Mouse (Mus musculus) MEL (cell line): ENCODE measurements around the gene Ckmt2. TPM values are rescaled to one million over a fixed set of nuclear protein-coding genes. Genes with fewer than 3 reads are reported as not detected.

Experiments
- DNase-seq: peaks from one replicate; pipeline ENCODE4 v3.0.0; 2011; ENCODE audit warnings: low read depth, low spot score
- H3K27ac ChIP-seq: 2 replicates; pipeline ENCODE4 v1.5.1; 2012; ENCODE audit warnings: low read depth, mild to moderate bottlenecking, control low read depth, low read length, moderate library complexity; ENCODE audit not compliant: control insufficient read depth
- H3K27me3 ChIP-seq, 2 experiments: fragments of 150-350 bp in 1 of 2; sonication (generic) in 1 of 2; 2 replicates each; pipeline ENCODE4 v1.6.1; 2012; ENCODE audit warnings: low read length in 2 of 2, mild to moderate bottlenecking in 2 of 2, improper control_type of control experiment in 1 of 2, moderate library complexity in 1 of 2; ENCODE audit not compliant: insufficient read depth in 2 of 2, control insufficient read depth in 1 of 2
- H3K36me3 ChIP-seq, 2 experiments: 2 replicates each; pipeline ENCODE4 v1.6.1; 2012 to 2014; ENCODE audit warnings: low read length in 2 of 2, improper control_type of control experiment in 1 of 2, inconsistent platforms in 1 of 2, mild to moderate bottlenecking in 1 of 2; ENCODE audit not compliant: insufficient read depth in 2 of 2, control insufficient read depth in 1 of 2
- H3K4me1 ChIP-seq, 2 experiments: fragments of 150-350 bp in 1 of 2; sonication (generic) in 1 of 2; 2 replicates each; pipeline ENCODE4 v1.6.1; 2012; ENCODE audit warnings: low read length in 2 of 2, improper control_type of control experiment in 1 of 2, mild to moderate bottlenecking in 1 of 2; ENCODE audit not compliant: insufficient read depth in 2 of 2, control insufficient read depth in 1 of 2
- H3K4me3 ChIP-seq, 2 experiments: fragments of 150-350 bp in 1 of 2; sonication (generic) in 1 of 2; 2 replicates each; pipeline ENCODE4 v1.5.1; 2012; ENCODE audit warnings: low read depth in 2 of 2, low read length in 2 of 2, mild to moderate bottlenecking in 2 of 2, moderate library complexity in 2 of 2, control low read depth in 1 of 2, improper control_type of control experiment in 1 of 2; ENCODE audit not compliant: control insufficient read depth in 1 of 2, insufficient read depth in 1 of 2
- H3K79me2 ChIP-seq: 2 replicates; pipeline ENCODE4 v1.6.1; 2012; ENCODE audit warnings: mild to moderate bottlenecking, low read length, moderate library complexity; ENCODE audit not compliant: control insufficient read depth, poor library complexity, insufficient read depth
- H3K9ac ChIP-seq: 2 replicates; pipeline ENCODE4 v1.6.1; 2012; ENCODE audit warnings: low read depth, mild to moderate bottlenecking, control low read depth, low read length, moderate library complexity; ENCODE audit not compliant: control insufficient read depth, poor library complexity, severe bottlenecking
- H3K9me3 ChIP-seq: fragments of 150-350 bp; sonication (generic); replicated peaks from 2 replicates; pipeline ENCODE4 v1.6.1; 2012; ENCODE audit warnings: mild to moderate bottlenecking, low read length, improper control_type of control experiment, moderate library complexity; ENCODE audit not compliant: insufficient read depth
- CTCF ChIP-seq, 3 experiments: IDR thresholded peaks in 2 of 3; conservative IDR thresholded peaks in 1 of 3; 2 replicates each; pipeline ENCODE4 v1.5.1; 2011 to 2012; ENCODE audit warnings: low read length in 3 of 3, low read depth in 2 of 3, mild to moderate bottlenecking in 2 of 3, improper control_type of control experiment in 1 of 3, inconsistent platforms in 1 of 3, mixed read lengths in 1 of 3, moderate library complexity in 1 of 3; ENCODE audit not compliant: control insufficient read depth in 1 of 3, insufficient read depth in 1 of 3, poor library complexity in 1 of 3, severe bottlenecking in 1 of 3
- ETS1 ChIP-seq: IDR thresholded peaks from 2 replicates; pipeline ENCODE4 v1.6.1; 2012; ENCODE audit warnings: low read depth, mild to moderate bottlenecking, inconsistent platforms, low read length, improper control_type of control experiment, moderate library complexity
- GATA1 ChIP-seq: IDR thresholded peaks from 2 replicates; pipeline ENCODE4 v1.6.1; 2011; ENCODE audit warnings: low read depth, low read length, improper control_type of control experiment
- HCFC1 ChIP-seq: IDR thresholded peaks from 2 replicates; pipeline ENCODE4 v1.6.1; 2012; ENCODE audit warnings: low read depth, mild to moderate bottlenecking, inconsistent platforms, low read length, improper control_type of control experiment, moderate library complexity
- JUND ChIP-seq: IDR thresholded peaks from 2 replicates; pipeline ENCODE4 v1.6.1; 2011; ENCODE audit warnings: low read depth, mild to moderate bottlenecking, improper control_type of control experiment, low read length
- MAX ChIP-seq: IDR thresholded peaks from 2 replicates; pipeline ENCODE4 v1.6.1; 2011; ENCODE audit warnings: low read length, improper control_type of control experiment
- MXI1 ChIP-seq: IDR thresholded peaks from 2 replicates; pipeline ENCODE4 v1.6.1; 2011; ENCODE audit warnings: mild to moderate bottlenecking, low read depth, low read length, improper control_type of control experiment
- MYB ChIP-seq: IDR thresholded peaks from 2 replicates; pipeline ENCODE4 v1.6.1; 2011; ENCODE audit warnings: mild to moderate bottlenecking, low read depth, low read length, improper control_type of control experiment
- MYC ChIP-seq: IDR thresholded peaks from 2 replicates; pipeline ENCODE4 v1.6.1; 2011; ENCODE audit warnings: low read depth, mild to moderate bottlenecking, low read length, improper control_type of control experiment, moderate library complexity
- RCOR1 ChIP-seq: IDR thresholded peaks from 2 replicates; pipeline ENCODE4 v1.6.1; 2012; ENCODE audit warnings: low read depth, mild to moderate bottlenecking, inconsistent platforms, low read length, improper control_type of control experiment
- SIN3A ChIP-seq: IDR thresholded peaks from 2 replicates; pipeline ENCODE4 v1.6.1; 2012; ENCODE audit warnings: low read length, improper control_type of control experiment, inconsistent platforms
- SMC3 ChIP-seq: IDR thresholded peaks from 2 replicates; pipeline ENCODE4 v1.6.1; 2011; ENCODE audit warnings: low read depth, low read length, improper control_type of control experiment
- TAL1 ChIP-seq: IDR thresholded peaks from 2 replicates; pipeline ENCODE4 v1.6.1; 2012; ENCODE audit warnings: mild to moderate bottlenecking, inconsistent platforms, low read length, moderate library complexity, mixed read lengths
- USF2 ChIP-seq, 2 experiments: IDR thresholded peaks; 2 replicates each; pipeline ENCODE4 v1.6.1; 2011 to 2012; ENCODE audit warnings: improper control_type of control experiment in 2 of 2, low read length in 2 of 2, borderline replicate concordance in 1 of 2, inconsistent platforms in 1 of 2, low read depth in 1 of 2, mild to moderate bottlenecking in 1 of 2; ENCODE audit not compliant: insufficient read depth in 1 of 2
- ZKSCAN1 ChIP-seq: IDR thresholded peaks from 2 replicates; pipeline ENCODE4 v1.6.1; 2012; ENCODE audit warnings: low read depth, mild to moderate bottlenecking, inconsistent platforms, low read length, improper control_type of control experiment, moderate library complexity
- ZMIZ1 ChIP-seq: IDR thresholded peaks from 2 replicates; pipeline ENCODE4 v1.6.1; 2012; ENCODE audit warnings: low read depth, mild to moderate bottlenecking, inconsistent platforms, low read length, improper control_type of control experiment, moderate library complexity
- polyA plus RNA-seq, 2 experiments: library from polyadenylated mRNA; stranded (reverse) in 1 of 2; unstranded in 1 of 2; fragments of >175 nt in 1 of 2; fragments of >200 nt in 1 of 2; gene quantifications; 2 replicates each; pipeline versions ENCODE4 v1.2.1 to v1.2.4; 2012; ENCODE audit warnings: low replicate concordance in 2 of 2, low read depth in 1 of 2; ENCODE audit not compliant: insufficient read length in 2 of 2, insufficient read depth in 1 of 2, missing spikeins in 1 of 2
- total RNA-seq: library from RNA; depleted of rRNA; stranded (reverse); fragments of 300-350 nt; gene quantifications from 2 replicates; pipeline ENCODE4 v1.2.3, GENCODE M21; 2012

The Ckmt2 gene
- total and polyA plus RNA-seq, 3 experiments = not detected

DNA sequence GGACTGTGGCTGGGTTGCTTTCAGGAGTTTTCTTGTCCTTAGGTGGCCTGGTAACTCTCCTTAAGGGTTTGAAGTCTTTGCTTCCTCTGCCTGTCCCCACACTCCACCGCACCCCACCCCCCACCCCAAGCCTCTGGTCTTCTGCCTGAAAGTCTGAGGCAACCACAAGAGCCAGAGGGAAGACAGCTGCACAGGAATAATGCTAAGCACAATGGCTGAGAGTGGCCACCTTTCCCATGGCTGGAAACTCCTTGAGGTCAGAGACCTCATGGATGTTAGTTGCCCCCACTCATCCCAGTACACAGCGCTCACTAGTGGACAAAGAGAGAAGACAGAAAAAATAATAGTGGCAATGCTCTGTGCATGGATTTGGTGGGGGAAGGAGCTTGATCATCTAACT lies 41.1 kb upstream of the Ckmt2 start:
- Histone ChIP-seq H3K9me3 (no peaks in the 10 kb centered on the region), H3K36me3 (no peaks in the 10 kb centered on the region), H3K9ac (no peak overlapping the region), H3K79me2 (no peaks in the 10 kb centered on the region), H3K27ac (no peak overlapping the region), H3K4me1 (no peaks in the 10 kb centered on the region), H3K4me3 (no peak overlapping the region), H3K27me3 (0 out of 4 replicates have a peak, but pooled peaks cover 0 to 1% of the 10 kb centered on the region in 2 experiments)
- no peak for DNase-seq
- TF ChIP-seq CTCF (IDR thresholded peaks at IDR 0.05 in 2 of 3, conservative IDR thresholded peaks at IDR 0.05 in 1 of 3; ENCODE audit: control insufficient read depth in 1 of 3, insufficient read depth in 1 of 3, low read depth in 2 of 3, low read length in 3 of 3, poor library complexity in 1 of 3, severe bottlenecking in 1 of 3) (peak in 1 of 3 experiments; percentile 13; a peak in 1 of 6 replicates), GATA1 (no peak)

DNA sequence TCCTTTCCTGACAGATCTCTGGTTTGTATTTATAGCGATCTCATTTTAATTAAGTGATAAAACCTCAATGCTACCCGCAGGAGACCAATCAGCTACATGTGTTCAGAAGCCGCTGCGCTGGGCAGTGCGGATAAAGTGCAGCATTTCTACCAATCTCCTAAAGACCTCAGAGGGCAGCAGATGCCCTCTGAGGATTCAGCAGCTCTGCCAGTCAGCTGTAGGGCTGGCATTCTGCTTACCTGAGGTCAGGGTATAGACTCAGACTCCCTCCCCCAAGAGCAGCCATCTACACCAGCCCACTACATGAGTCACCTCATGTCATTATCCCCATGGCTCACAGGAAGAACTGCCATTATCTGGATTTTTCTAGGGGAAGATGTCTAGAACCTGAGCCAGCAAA lies 39.6 kb upstream of the Ckmt2 start:
- H3K79me2 ChIP-seq = no peaks in the 10 kb centered on the region
- no peak overlapping the region for H3K4me3 ChIP-seq
- no peak for DNase-seq
- no peaks in the 10 kb centered on the region for H3K36me3 ChIP-seq
- no peaks in the 10 kb centered on the region for H3K4me1 ChIP-seq
- TF ChIP-seq GATA1 = no peak
- TF ChIP-seq HCFC1 = no peak
- no peak for TF ChIP-seq MYB
- no peak for TF ChIP-seq USF2 (IDR thresholded peaks at IDR 0.05; ENCODE audit: borderline replicate concordance in 1 of 2, insufficient read depth in 1 of 2, low read depth in 1 of 2, low read length in 2 of 2)
- no peak for TF ChIP-seq JUND
- TF ChIP-seq MXI1 = no peak
- no peak for TF ChIP-seq MAX
- no peak for TF ChIP-seq SIN3A
- TF ChIP-seq ZMIZ1 = no peak
- no peak for TF ChIP-seq SMC3
- TF ChIP-seq RCOR1 = no peak
- no peak for TF ChIP-seq ETS1
- TF ChIP-seq ZKSCAN1 = no peak
- no peak for TF ChIP-seq MYC
- TF ChIP-seq TAL1 = no peak
- H3K9me3 ChIP-seq = no peaks in the 10 kb centered on the region
- H3K27me3 ChIP-seq = 0 out of 4 replicates have a peak, but pooled peaks cover 0 to 1% of the 10 kb centered on the region in 2 experiments
- no peak overlapping the region for H3K27ac ChIP-seq
- no peak overlapping the region for H3K9ac ChIP-seq
